Mouse (Mus musculus) kidney, embryonic 14.5 days (tissue): ENCODE measurements around the gene Lpgat1. TPM values are rescaled to one million over a fixed set of nuclear protein-coding genes. Genes with fewer than 3 reads are reported as not detected.

Source experiments
- ATAC-seq: fragments of 200-750 bp; cut with Nextera tagmentation; 2 replicates; pipeline ENCODE4 v1.8.0; 2017; ENCODE audit warnings: moderate number of reproducible peaks, mild to moderate bottlenecking, moderate TSS enrichment, moderate library complexity; ENCODE audit not compliant: low FRiP score, low TSS enrichment
- H3K27ac ChIP-seq: fragments of 300-500 bp; sonication (generic); 2 replicates; pipeline ENCODE4 v1.5.1; 2014; ENCODE audit warnings: low read depth, mild to moderate bottlenecking, low read length, moderate library complexity, mixed read lengths
- H3K27me3 ChIP-seq: fragments of 300-500 bp; sonication (generic); 2 replicates; pipeline ENCODE4 v1.6.1; 2014; ENCODE audit warnings: mild to moderate bottlenecking, low read length; ENCODE audit not compliant: control insufficient read depth, insufficient read depth
- H3K36me3 ChIP-seq: fragments of 300-500 bp; sonication (generic); 2 replicates; pipeline ENCODE4 v1.6.1; 2014; ENCODE audit warnings: low read length, mixed read lengths; ENCODE audit not compliant: control insufficient read depth, insufficient read depth
- H3K4me1 ChIP-seq: fragments of 300-500 bp; sonication (generic); 2 replicates; pipeline ENCODE4 v1.6.1; 2014; ENCODE audit warnings: low read length, mixed read lengths; ENCODE audit not compliant: control insufficient read depth, insufficient read depth
- H3K4me2 ChIP-seq: fragments of 300-500 bp; sonication (generic); replicated peaks from 2 replicates; pipeline ENCODE4 v1.6.1; 2014; ENCODE audit warnings: low read depth, mild to moderate bottlenecking, low read length
- H3K4me3 ChIP-seq: fragments of 300-500 bp; sonication (generic); 2 replicates; pipeline ENCODE4 v1.5.1; 2014; ENCODE audit warnings: mild to moderate bottlenecking, low read length
- H3K9ac ChIP-seq: fragments of 300-500 bp; sonication (generic); 2 replicates; pipeline ENCODE4 v1.6.1; 2014; ENCODE audit warnings: low read depth, mild to moderate bottlenecking, low read length, moderate library complexity
- H3K9me3 ChIP-seq: fragments of 300-500 bp; sonication (generic); 2 replicates; pipeline ENCODE4 v1.6.1; 2016; ENCODE audit warnings: low read length; ENCODE audit not compliant: control insufficient read depth
- WGBS: fragments of 180-500 bp; shearing (Covaris S2); extraction: QIAGEN DNeasy Blood & Tissue Kit; methylation state at CpG from one replicate; pipeline ENCODE4 v1.1.7; 2014; 5-methylcytosine and 5-hydroxymethylcytosine counted together
- polyA plus RNA-seq: library from polyadenylated mRNA; unstranded; fragments of >200 nt; fragmentation: Nextera tagmentation; extraction: Ambion mirVana; gene quantifications from 2 replicates; pipeline ENCODE4 v1.2.1, GENCODE M21; 2014

Lpgat1 gene
- polyA plus RNA-seq, 1 experiment from 2014 or later, result 30.4 TPM

GRCm38 (mm10) chr1:191709811-191710210 is 7.8 kb upstream of the Lpgat1 start:
- ATAC-seq, result no peak
- Histone ChIP-seq H3K27ac (no peak overlapping the region), H3K27me3 (no peaks in the 10 kb centered on the region), H3K4me2 (no peak overlapping the region), H3K9ac (no peak overlapping the region), H3K4me3 (no peak overlapping the region), H3K36me3 (no peaks in the 10 kb centered on the region), H3K9me3 (no peaks in the 10 kb centered on the region), H3K4me1 (no peaks in the 10 kb centered on the region)
- 72% methylated on average over 2 of the region's 2 CpGs for WGBS

GRCm38 (mm10) chr1:191712224-191712838 is 5.3 kb upstream of the Lpgat1 start:
- Histone ChIP-seq H3K4me1 (peaks cover 4% of the 10 kb centered on the region; the same call in 1 of the 2 replicates), H3K9ac (no peak overlapping the region), H3K36me3 (no peaks in the 10 kb centered on the region), H3K27me3 (no peaks in the 10 kb centered on the region), H3K4me2 (no peak overlapping the region), H3K27ac (no peak overlapping the region), H3K4me3 (no peak overlapping the region), H3K9me3 (no peaks in the 10 kb centered on the region)
- ATAC-seq, result no peak
- WGBS, result 84% methylated on average over 4 of the region's 4 CpGs

GRCm38 (mm10) chr1:191713813-191714212 is 3.8 kb upstream of the Lpgat1 start:
- Histone ChIP-seq H3K4me3 (no peak overlapping the region), H3K9ac (no peak overlapping the region), H3K9me3 (no peaks in the 10 kb centered on the region), H3K4me1 (peaks cover 5% of the 10 kb centered on the region; the same call in 1 of the 2 replicates), H3K4me2 (no peak overlapping the region), H3K36me3 (no peaks in the 10 kb centered on the region), H3K27ac (no peak overlapping the region), H3K27me3 (no peaks in the 10 kb centered on the region)
- 90% methylated on average over 3 of the region's 3 CpGs for WGBS
- no peak for ATAC-seq

- Histone ChIP-seq H3K27ac (no peak overlapping the region), H3K4me1 (peaks cover 5% of the 10 kb centered on the region; the same call in 1 of the 2 replicates), H3K9ac (no peak overlapping the region), H3K4me2 (no peak overlapping the region), H3K36me3 (no peaks in the 10 kb centered on the region), H3K27me3 (no peaks in the 10 kb centered on the region), H3K4me3 (no peak overlapping the region), H3K9me3 (no peaks in the 10 kb centered on the region)
- no peak for ATAC-seq
- WGBS, result 86% methylated on average over 2 of the region's 2 CpGs
These were observed 2.5 kb upstream of the Lpgat1 start for GRCm38 (mm10) chr1:191715150-191715549.

- 0% methylated on average over 1 of the region's 1 CpGs for WGBS
- H3K36me3 ChIP-seq, result no peaks in the 10 kb centered on the region; the same call in 1 of the 2 replicates
- no peaks in the 10 kb centered on the region for H3K9me3 ChIP-seq
- no peaks in the 10 kb centered on the region for H3K27me3 ChIP-seq
- peak overlapping the region; percentile 89 for H3K4me3 ChIP-seq
- H3K4me2 ChIP-seq, result peak overlapping the region; percentile 83
- peak overlapping the region; percentile 89; the same call in 1 of the 2 replicates for H3K27ac ChIP-seq
- peak overlapping the region; percentile 95; the same call in 1 of the 2 replicates for H3K9ac ChIP-seq
- ATAC-seq, result no peak
- peaks cover 5% of the 10 kb centered on the region; the same call in 1 of the 2 replicates for H3K4me1 ChIP-seq
These were observed 493 bp upstream of the Lpgat1 start for GRCm38 (mm10) chr1:191717141-191717540.

- Histone ChIP-seq H3K9ac (peak overlapping the region; percentile 95), H3K9me3 (no peaks in the 10 kb centered on the region), H3K36me3 (peaks cover 5% of the 10 kb centered on the region), H3K27me3 (no peaks in the 10 kb centered on the region), H3K4me2 (peak overlapping the region; percentile 83), H3K4me1 (peaks cover 5% of the 10 kb centered on the region; the same call in 1 of the 2 replicates), H3K27ac (peak overlapping the region; percentile 89), H3K4me3 (peak overlapping the region; percentile 89)
- under 1% methylated on average over 70 of the region's 84 CpGs for WGBS
- ATAC-seq, result peak; percentile 64
These were observed 1.1 kb downstream of the Lpgat1 start for GRCm38 (mm10) chr1:191718522-191719281.

- Histone ChIP-seq H3K4me2 (peak overlapping the region; percentile 83), H3K4me3 (peak overlapping the region; percentile 89), H3K9ac (peak overlapping the region; percentile 95; the same call in 1 of the 2 replicates), H3K27ac (no peak overlapping the region), H3K27me3 (no peaks in the 10 kb centered on the region), H3K36me3 (peaks cover 11% of the 10 kb centered on the region), H3K9me3 (no peaks in the 10 kb centered on the region), H3K4me1 (peaks cover 5% of the 10 kb centered on the region; the same call in 1 of the 2 replicates)
- 8% methylated on average over 11 of the region's 11 CpGs for WGBS
- no peak for ATAC-seq
These were observed 1.7 kb downstream of the Lpgat1 start for GRCm38 (mm10) chr1:191719326-191719725.

GRCm38 (mm10) chr1:191720419-191720818 is 2.8 kb downstream of the Lpgat1 start:
- WGBS, result 82% methylated on average over 3 of the region's 3 CpGs
- H3K4me3 ChIP-seq, result no peak overlapping the region

GRCm38 (mm10) chr1:191722706-191723105 is 5.1 kb downstream of the Lpgat1 start:
- Histone ChIP-seq H3K9ac (no peak overlapping the region), H3K4me3 (no peak overlapping the region), H3K4me2 (no peak overlapping the region), H3K27ac (no peak overlapping the region), H3K9me3 (no peaks in the 10 kb centered on the region), H3K36me3 (peaks cover 18% of the 10 kb centered on the region), H3K4me1 (no peaks in the 10 kb centered on the region; the same call in 1 of the 2 replicates), H3K27me3 (no peaks in the 10 kb centered on the region)
- 86% methylated on average over 4 of the region's 4 CpGs for WGBS
- ATAC-seq, result no peak

More at GRCm38 (mm10) chr1:191720419-191720818, 2.8 kb downstream of the Lpgat1 start:
- Histone ChIP-seq H3K9me3 (no peaks in the 10 kb centered on the region), H3K9ac (no peak overlapping the region), H3K36me3 (peaks cover 15% of the 10 kb centered on the region), H3K4me1 (peaks cover 5% of the 10 kb centered on the region; the same call in 1 of the 2 replicates), H3K4me2 (no peak overlapping the region), H3K27me3 (no peaks in the 10 kb centered on the region), H3K27ac (no peak overlapping the region)
- no peak for ATAC-seq
